Mouse (Mus musculus) lung, postnatal 0 days (tissue): ENCODE results near the gene Garnl3.

Experiments
- CTCF ChIP-seq: IDR thresholded peaks from 2 replicates; pipeline ENCODE4 v1.5.1; 2016; ENCODE audit warnings: antibody characterized with exemption, mild to moderate bottlenecking
- EP300 ChIP-seq: IDR thresholded peaks from 2 replicates; pipeline ENCODE4 v1.6.1; 2016; ENCODE audit warnings: antibody characterized with exemption, mild to moderate bottlenecking, control low read depth

DNA sequence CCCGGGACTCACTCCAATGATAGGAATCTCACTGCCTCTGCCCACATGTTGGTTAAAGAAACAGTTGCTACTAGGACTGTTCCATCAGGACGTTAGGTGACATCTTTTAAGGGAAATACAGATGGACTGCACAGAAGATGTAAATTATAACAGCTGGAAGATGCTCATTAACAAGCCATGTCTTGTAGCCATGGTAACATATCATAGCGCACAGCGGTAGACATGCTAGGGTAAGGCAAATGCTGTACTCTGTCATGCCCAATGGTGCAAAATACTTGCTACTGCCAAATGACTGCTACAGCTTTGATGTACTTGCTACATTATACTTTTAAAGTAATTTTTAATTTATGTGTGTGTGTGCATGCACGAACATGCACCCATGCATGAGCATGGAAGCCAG lies 154.3 kb downstream of the Garnl3 start:
- TF ChIP-seq CTCF (no peak), EP300 (no peak)
